Mouse (Mus musculus): ENCODE measurements at regions not wholly inside any gene's neighbourhood (a gene's known extent, or its start where the extent isn't known, plus 50 kb on each side); places are given as distances from the start of the nearest gene placed in this dataset.
A peak's percentile ranks its signal among the peaks of the same experiment; 100 is the strongest.

- no peak for ATAC-seq (ENCODE audit: low read depth)
- Histone ChIP-seq H3K36me3 (no peaks in the 10 kb centered on the region), H3K9ac (no peak overlapping the region), H3K4me1 (replicated peaks) (no peaks in the 10 kb centered on the region), H3K4me2 (no peak overlapping the region), H3K4me3 (no peak overlapping the region), H3K27ac (replicated peaks) (no peak overlapping the region), H3K9me3 (peaks cover 5% of the 10 kb centered on the region; the same call in 1 of the 2 replicates), H3K27me3 (no peaks in the 10 kb centered on the region)
- 51% methylated on average over 14 of the region's 14 CpGs for WGBS
These were observed 400.4 kb downstream of the Ajap1 start for GRCm38 (mm10) chr4:153082166-153082565.

- no peak overlapping the region for H3K4me2 ChIP-seq
- 81% methylated on average over 3 of the region's 3 CpGs for WGBS
- H3K27ac ChIP-seq (replicated peaks): no peak overlapping the region
- ATAC-seq (ENCODE audit: low read depth): no peak
- H3K27me3 ChIP-seq: peaks cover 3% of the 10 kb centered on the region; the same call in 1 of the 2 replicates
- H3K9ac ChIP-seq: no peak overlapping the region
- H3K36me3 ChIP-seq: no peaks in the 10 kb centered on the region
- H3K4me1 ChIP-seq (replicated peaks): peaks cover 15% of the 10 kb centered on the region
- H3K9me3 ChIP-seq: no peaks in the 10 kb centered on the region
- no peak overlapping the region for H3K4me3 ChIP-seq
These were observed 408.0 kb downstream of the Ajap1 start for GRCm38 (mm10) chr4:153074590-153074989.

GRCm38 (mm10) chr4:153070190-153070745 lies 412.3 kb downstream of the Ajap1 start:
- 42% methylated on average over 15 of the region's 15 CpGs for WGBS
- Histone ChIP-seq H3K27me3 (peaks cover 3% of the 10 kb centered on the region; the same call in 1 of the 2 replicates), H3K27ac (replicated peaks) (peak overlapping the region; percentile 7; the same call in 1 of the 2 replicates), H3K4me3 (no peak overlapping the region), H3K9me3 (no peaks in the 10 kb centered on the region), H3K4me2 (no peak overlapping the region), H3K4me1 (replicated peaks) (peaks cover 17% of the 10 kb centered on the region), H3K36me3 (no peaks in the 10 kb centered on the region), H3K9ac (0 out of 2 replicates have a peak overlapping the region, but pooled peaks have one; percentile 26)
- peak; percentile 59; the same call in 1 of the 2 replicates for ATAC-seq (ENCODE audit: low read depth)

- Histone ChIP-seq H3K27ac (replicated peaks) (no peak overlapping the region), H3K36me3 (no peaks in the 10 kb centered on the region), H3K4me3 (no peak overlapping the region), H3K9ac (no peak overlapping the region), H3K9me3 (no peaks in the 10 kb centered on the region), H3K4me2 (no peak overlapping the region), H3K27me3 (peaks cover 3% of the 10 kb centered on the region; the same call in 1 of the 2 replicates), H3K4me1 (replicated peaks) (peaks cover 27% of the 10 kb centered on the region)
- ATAC-seq (ENCODE audit: low read depth): no peak
- 81% methylated on average over 12 of the region's 12 CpGs for WGBS
These were observed 414.1 kb downstream of the Ajap1 start for GRCm38 (mm10) chr4:153068484-153069033.

- 61% methylated on average over 14 of the region's 14 CpGs for WGBS
- no peaks in the 10 kb centered on the region for H3K27me3 ChIP-seq
- H3K9me3 ChIP-seq: no peaks in the 10 kb centered on the region
- 0 out of 2 replicates have a peak, but pooled peaks have one; percentile 41 for ATAC-seq (ENCODE audit: low read depth)
- H3K4me1 ChIP-seq (replicated peaks): peaks cover 22% of the 10 kb centered on the region
- no peaks in the 10 kb centered on the region for H3K36me3 ChIP-seq
- no peak overlapping the region for H3K9ac ChIP-seq
- H3K27ac ChIP-seq (replicated peaks): 0 out of 2 replicates have a peak overlapping the region, but pooled peaks have one; percentile 3
- H3K4me3 ChIP-seq: no peak overlapping the region
- no peak overlapping the region for H3K4me2 ChIP-seq
These were observed 418.5 kb downstream of the Ajap1 start for GRCm38 (mm10) chr4:153064021-153064605.

- 37% methylated on average over 9 of the region's 9 CpGs for WGBS
These were observed 419.2 kb downstream of the Ajap1 start for GRCm38 (mm10) chr4:153063402-153063801.

GRCm38 (mm10) chr4:153058152-153058551 lies 424.5 kb downstream of the Ajap1 start:
- 65% methylated on average over 12 of the region's 12 CpGs for WGBS
- ATAC-seq (ENCODE audit: low read depth): no peak
- H3K9ac ChIP-seq: no peak overlapping the region

More at GRCm38 (mm10) chr4:153063402-153063801, 419.2 kb downstream of the Ajap1 start:
- Histone ChIP-seq H3K27ac (replicated peaks) (0 out of 2 replicates have a peak overlapping the region, but pooled peaks have one; percentile 11), H3K9ac (no peak overlapping the region), H3K9me3 (no peaks in the 10 kb centered on the region), H3K4me1 (replicated peaks) (peaks cover 19% of the 10 kb centered on the region), H3K36me3 (no peaks in the 10 kb centered on the region), H3K4me3 (no peak overlapping the region), H3K27me3 (no peaks in the 10 kb centered on the region), H3K4me2 (no peak overlapping the region)
- peak; percentile 60; the same call in 1 of the 2 replicates for ATAC-seq (ENCODE audit: low read depth)

GRCm38 (mm10) chr4:153023711-153024110 lies 458.9 kb downstream of the Ajap1 start:
- Histone ChIP-seq H3K9me3 (no peaks in the 10 kb centered on the region), H3K36me3 (no peaks in the 10 kb centered on the region), H3K27me3 (no peaks in the 10 kb centered on the region), H3K27ac (replicated peaks) (no peak overlapping the region), H3K4me2 (no peak overlapping the region), H3K9ac (no peak overlapping the region), H3K4me3 (no peak overlapping the region), H3K4me1 (replicated peaks) (peaks cover 18% of the 10 kb centered on the region)
- no peak for ATAC-seq (ENCODE audit: low read depth)

More at GRCm38 (mm10) chr4:153058152-153058551, 424.5 kb downstream of the Ajap1 start:
- Histone ChIP-seq H3K27ac (replicated peaks) (no peak overlapping the region), H3K4me3 (no peak overlapping the region), H3K36me3 (no peaks in the 10 kb centered on the region), H3K27me3 (no peaks in the 10 kb centered on the region), H3K4me1 (replicated peaks) (peaks cover 8% of the 10 kb centered on the region; the same call in 1 of the 2 replicates), H3K4me2 (no peak overlapping the region), H3K9me3 (no peaks in the 10 kb centered on the region)

- Histone ChIP-seq H3K9me3 (no peaks in the 10 kb centered on the region), H3K27me3 (no peaks in the 10 kb centered on the region), H3K4me2 (peak overlapping the region; percentile 45), H3K4me3 (no peak overlapping the region), H3K4me1 (replicated peaks) (peaks cover 28% of the 10 kb centered on the region), H3K27ac (replicated peaks) (peak overlapping the region; percentile 80), H3K36me3 (no peaks in the 10 kb centered on the region), H3K9ac (peak overlapping the region; percentile 58; the same call in 1 of the 2 replicates)
- ATAC-seq (ENCODE audit: low read depth): peak; percentile 10; the same call in 1 of the 2 replicates
- WGBS: 67% methylated on average over 10 of the region's 10 CpGs
These were observed 463.4 kb downstream of the Ajap1 start for GRCm38 (mm10) chr4:153019211-153019610.

- H3K27me3 ChIP-seq: no peaks in the 10 kb centered on the region
- 29% methylated on average over 28 of the region's 28 CpGs for WGBS
- peak overlapping the region; percentile 45 for H3K4me2 ChIP-seq
- H3K4me1 ChIP-seq (replicated peaks): peaks cover 28% of the 10 kb centered on the region
- peak; percentile 74; the same call in 1 of the 2 replicates for ATAC-seq (ENCODE audit: low read depth)
- peak overlapping the region; percentile 80 for H3K27ac ChIP-seq (replicated peaks)
- no peaks in the 10 kb centered on the region for H3K36me3 ChIP-seq
- H3K4me3 ChIP-seq: peak overlapping the region; percentile 8; the same call in 1 of the 2 replicates
- no peaks in the 10 kb centered on the region for H3K9me3 ChIP-seq
- peak overlapping the region; percentile 58 for H3K9ac ChIP-seq
These were observed 464.3 kb downstream of the Ajap1 start for GRCm38 (mm10) chr4:153018138-153018921.

GRCm38 (mm10) chr4:153017816-153018137 lies 464.8 kb downstream of the Ajap1 start:
- Histone ChIP-seq H3K9me3 (no peaks in the 10 kb centered on the region), H3K4me1 (replicated peaks) (peaks cover 28% of the 10 kb centered on the region), H3K9ac (peak overlapping the region; percentile 58), H3K36me3 (no peaks in the 10 kb centered on the region), H3K4me2 (peak overlapping the region; percentile 45), H3K4me3 (no peak overlapping the region), H3K27ac (replicated peaks) (peak overlapping the region; percentile 80), H3K27me3 (no peaks in the 10 kb centered on the region)
- 30% methylated on average over 2 of the region's 2 CpGs for WGBS
- 0 out of 2 replicates have a peak, but pooled peaks have one; percentile 16 for ATAC-seq (ENCODE audit: low read depth)

All from neural tube, embryonic 13.5 days (tissue).